ENCODE assay signal across 8 mouse cellular contexts in genomic region chr5:119265149-119265890, GRCm38 (mm10).
DNase-seq lines count a peak whose midpoint lies in the region; ATAC-seq lines count a peak whose summit lies in the region.

No protein-coding gene starts in this region.

- H3K27me3 ChIP-seq in heart, embryonic 11.5 days (ENCODE audit: control insufficient read depth, insufficient read depth, low read length), result no peaks in the 10 kb centered on the region
- no peaks in the 10 kb centered on the region for H3K27me3 ChIP-seq in embryonic facial prominence, embryonic 14.5 days (replicated peaks; ENCODE audit: control insufficient read depth, insufficient read depth, low read length)

- DNase-seq in heart, adult 18-20 months, result peak; percentile 48 to 59
- peak; percentile 86 for DNase-seq in Muller cell, postnatal 12 days (ENCODE audit: inconsistent ontology term)
- DNase-seq in embryonic facial prominence, embryonic 14.5 days (ENCODE audit: low spot score), result peak; percentile 95
- peak; percentile 8 to 16 for DNase-seq in kidney, postnatal 36 days
- peak; percentile 21 for DNase-seq in right cerebral cortex, postnatal 14 days
- DNase-seq in adrenal gland, postnatal 4 days (ENCODE audit: low spot score in 2 of 2), result no peak
- DNase-seq in embryo, embryonic 10.5 days (ENCODE audit: low spot score), result no peak

- H3K36me3 ChIP-seq in heart, embryonic 11.5 days (ENCODE audit: control insufficient read depth, insufficient read depth, low read length), result no peaks in the 10 kb centered on the region
- H3K36me3 ChIP-seq in embryonic facial prominence, embryonic 14.5 days (ENCODE audit: control insufficient read depth, insufficient read depth, low read length), result no peaks in the 10 kb centered on the region

- no peak for ATAC-seq in heart, embryonic 11.5 days (replicated peaks; ENCODE audit: insufficient number of reproducible peaks, low FRiP score, low TSS enrichment)
- peak; percentile 92 for ATAC-seq in embryonic facial prominence, embryonic 14.5 days (ENCODE audit: low read depth)

- no peak overlapping the region for H3K9ac ChIP-seq in heart, embryonic 11.5 days (ENCODE audit: low read depth, low read length)
- no peak overlapping the region for H3K9ac ChIP-seq in embryonic facial prominence, embryonic 14.5 days (ENCODE audit: low read depth, low read length)

- 79% methylated on average over 20 of the region's 20 CpGs for WGBS in heart, embryonic 11.5 days (ENCODE audit: insufficient replicate concordance)
- WGBS in embryonic facial prominence, embryonic 14.5 days, result 36% methylated on average over 20 of the region's 20 CpGs

- H3K4me1 ChIP-seq in heart, embryonic 11.5 days (ENCODE audit: control insufficient read depth, insufficient read depth, low read length), result no peaks in the 10 kb centered on the region
- H3K4me1 ChIP-seq in embryonic facial prominence, embryonic 14.5 days (ENCODE audit: control insufficient read depth, insufficient read depth, low read length), result peaks cover 6% of the 10 kb centered on the region; the same call in 1 of the 2 replicates

- H3K4me3 ChIP-seq in heart, embryonic 11.5 days (ENCODE audit: low read depth, low read length), result no peak overlapping the region
- peak overlapping the region; percentile 0; the same call in 1 of the 2 replicates for H3K4me3 ChIP-seq in embryonic facial prominence, embryonic 14.5 days (ENCODE audit: low read depth, low read length)

- H3K9me3 ChIP-seq in heart, embryonic 11.5 days (replicated peaks; ENCODE audit: control insufficient read depth, low read length), result peaks cover 3% of the 10 kb centered on the region; the same call in 1 of the 2 replicates
- H3K9me3 ChIP-seq in embryonic facial prominence, embryonic 14.5 days (ENCODE audit: control insufficient read depth, low read length), result no peaks in the 10 kb centered on the region

- no peak overlapping the region for H3K27ac ChIP-seq in heart, embryonic 11.5 days (ENCODE audit: low read depth, low read length)
- H3K27ac ChIP-seq in embryonic facial prominence, embryonic 14.5 days (replicated peaks; ENCODE audit: low read depth, low read length), result peak overlapping the region; percentile 90

- H3K4me2 ChIP-seq in heart, embryonic 11.5 days, result no peak overlapping the region
- peak overlapping the region; percentile 25 for H3K4me2 ChIP-seq in embryonic facial prominence, embryonic 14.5 days (ENCODE audit: low read depth, low read length)

Comparison
In these comparisons a context has a peak if more than half of its experiments do, and no peak if none do; other contexts are left out.
1. DNase-seq: peak in heart, adult 18-20 months (2 of 2), Muller cell, postnatal 12 days (single experiment), embryonic facial prominence, embryonic 14.5 days (single experiment), kidney, postnatal 36 days (2 of 2) and right cerebral cortex, postnatal 14 days (single experiment); none in adrenal gland, postnatal 4 days (0 of 2) and embryo, embryonic 10.5 days (single experiment).